Mouse (Mus musculus) thymus, postnatal 25 days (tissue): ENCODE data around the gene Col6a4.

ENCODE experiments used
- DNase-seq: peaks from one replicate; pipeline ENCODE4 v3.0.0; 2022

The Col6a4 gene

GRCm38 (mm10) chr9:106071651-106072050, 24.9 kb downstream of the Col6a4 start:
- peak; percentile 2 for DNase-seq

GRCm38 (mm10) chr9:106053446-106053845, 43.1 kb downstream of the Col6a4 start:
- no peak for DNase-seq

- DNase-seq: no peak
These were observed 52.6 kb downstream of the Col6a4 start for GRCm38 (mm10) chr9:106043921-106044503.

- DNase-seq: no peak
These were observed 56.5 kb downstream of the Col6a4 start for GRCm38 (mm10) chr9:106039915-106040659.

- DNase-seq: no peak
These were observed 57.3 kb downstream of the Col6a4 start for GRCm38 (mm10) chr9:106039276-106039675.

GRCm38 (mm10) chr9:106038865-106039264, 57.7 kb downstream of the Col6a4 start:
- peak; percentile 11 for DNase-seq

GRCm38 (mm10) chr9:106015666-106016065, 80.9 kb downstream of the Col6a4 start:
- DNase-seq: no peak

- DNase-seq: no peak
These were observed 83.4 kb downstream of the Col6a4 start for GRCm38 (mm10) chr9:106013139-106013538.

- DNase-seq: no peak
These were observed 98.6 kb downstream of the Col6a4 start for GRCm38 (mm10) chr9:105997955-105998354.

GRCm38 (mm10) chr9:105992425-105992824, 104.2 kb downstream of the Col6a4 start:
- DNase-seq: no peak

GRCm38 (mm10) chr9:105990099-105990498, 106.5 kb downstream of the Col6a4 start:
- no peak for DNase-seq

GRCm38 (mm10) chr9:105989468-105989867, 107.1 kb downstream of the Col6a4 start:
- DNase-seq: no peak

GRCm38 (mm10) chr9:105988096-105988495, 108.5 kb downstream of the Col6a4 start:
- DNase-seq: no peak

GRCm38 (mm10) chr9:105984931-105985519, 111.6 kb downstream of the Col6a4 start:
- DNase-seq: no peak

- no peak for DNase-seq
These were observed 118.1 kb downstream of the Col6a4 start for GRCm38 (mm10) chr9:105978479-105978878.

GRCm38 (mm10) chr9:105976871-105977270, 119.7 kb downstream of the Col6a4 start:
- no peak for DNase-seq

GRCm38 (mm10) chr9:105976314-105976713, 120.3 kb downstream of the Col6a4 start:
- no peak for DNase-seq

GRCm38 (mm10) chr9:105973736-105974135, 122.8 kb downstream of the Col6a4 start:
- no peak for DNase-seq

GRCm38 (mm10) chr9:105972031-105972430, 124.6 kb downstream of the Col6a4 start:
- DNase-seq: no peak

GRCm38 (mm10) chr9:105971351-105971894, 125.2 kb downstream of the Col6a4 start:
- DNase-seq: no peak

- DNase-seq: no peak
These were observed 125.7 kb downstream of the Col6a4 start for GRCm38 (mm10) chr9:105970901-105971300.

GRCm38 (mm10) chr9:105967976-105968375, 128.6 kb downstream of the Col6a4 start:
- no peak for DNase-seq

- DNase-seq: no peak
These were observed 136.1 kb downstream of the Col6a4 start, which contains the start of gene Col6a5 for GRCm38 (mm10) chr9:105960533-105960932. Gene Col6a5 (minus strand): TSS chr9:105960643.

GRCm38 (mm10) chr9:105959116-105959515, 137.5 kb downstream of the Col6a4 start:
- no peak for DNase-seq
